Mouse (Mus musculus): ENCODE measurements around the gene Rnf152.

The Rnf152 gene

GRCm38 (mm10) chr1:105356291-105357011, at the start of gene Rnf152:
Gene Rnf152 (minus strand): TSS chr1:105356710.
- no peak for DNase-seq (ENCODE audit: low spot score)

DNA sequence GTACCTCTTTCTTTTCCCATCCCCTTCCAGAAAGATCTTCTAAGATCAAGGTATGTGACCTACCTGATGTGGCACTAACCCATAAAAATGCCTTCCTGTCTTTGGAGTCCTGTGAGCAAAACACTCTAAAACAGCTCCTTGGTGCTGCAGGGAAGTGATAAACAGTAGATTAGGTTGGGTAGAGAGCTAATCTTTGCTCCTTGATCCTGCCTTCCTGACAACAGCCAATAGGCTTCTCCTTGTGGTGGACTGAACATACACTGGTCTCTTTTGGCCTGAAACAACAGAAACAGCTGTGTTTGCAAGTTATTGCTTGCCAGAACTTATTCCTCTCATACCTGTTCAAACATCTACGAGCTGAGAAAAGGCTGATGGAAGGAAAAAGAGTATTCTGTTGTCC, 46.3 kb upstream of the Rnf152 start:
- no peak for DNase-seq (ENCODE audit: low spot score)

DNA sequence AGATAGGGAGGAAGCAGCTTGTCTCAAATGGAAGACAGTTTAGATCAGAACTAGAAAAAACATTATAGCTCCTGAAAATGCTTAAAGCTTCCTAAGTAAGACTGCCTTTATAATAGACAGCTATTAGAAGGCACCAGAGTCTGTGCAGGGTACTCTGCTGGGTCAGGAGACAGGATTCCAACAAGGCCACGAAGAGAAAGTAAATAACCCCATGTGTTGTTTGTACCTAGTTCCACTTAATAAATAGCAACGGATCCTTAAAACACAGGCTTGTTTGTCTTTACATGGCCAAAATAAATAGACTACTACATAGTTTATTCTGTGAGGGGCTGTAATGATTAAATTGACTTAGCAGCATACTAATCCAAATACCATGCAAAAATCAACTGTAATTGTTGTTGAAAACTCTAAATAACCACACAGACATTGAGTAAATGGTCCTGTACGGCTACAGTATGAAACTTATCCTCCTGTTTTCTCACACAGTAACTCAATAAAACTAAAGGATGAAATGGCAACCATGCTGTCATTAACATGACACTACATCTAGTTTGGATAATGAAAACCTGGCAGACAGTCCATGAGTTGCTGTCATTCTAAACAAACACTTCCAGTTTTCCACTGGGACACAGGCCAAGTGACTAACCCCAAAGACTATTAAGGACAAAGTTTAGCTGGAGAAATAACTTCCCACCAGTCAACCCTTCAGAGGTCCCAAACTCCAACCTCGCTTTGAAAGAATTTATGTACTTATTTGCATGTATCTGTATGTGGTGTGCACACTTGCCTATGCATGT, 27.8 kb upstream of the Rnf152 start:
- no peak for DNase-seq (ENCODE audit: low spot score)

DNA sequence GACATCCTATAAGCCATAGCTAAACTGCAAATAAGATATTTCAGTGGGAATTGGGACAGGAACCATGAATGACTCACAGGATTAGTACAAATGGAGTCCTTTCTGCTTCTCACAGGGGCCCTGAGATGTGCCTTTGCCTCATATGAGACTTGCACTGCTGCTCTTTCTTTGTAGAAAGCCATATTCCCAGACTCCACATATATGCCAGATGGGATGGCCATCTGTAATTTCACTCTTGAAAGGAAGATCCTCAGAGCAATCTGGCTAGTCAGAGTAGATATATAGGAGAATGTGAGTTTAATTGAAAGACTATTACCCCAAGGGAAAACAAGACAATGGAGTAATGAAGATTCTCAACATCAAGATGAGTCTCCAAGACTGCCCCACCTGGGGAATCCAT, 21.0 kb upstream of the Rnf152 start:
- peak; percentile 15 for DNase-seq (ENCODE audit: low spot score)

GRCm38 (mm10) chr1:105374618-105375017, 18.1 kb upstream of the Rnf152 start:
- DNase-seq (ENCODE audit: low spot score), result no peak

GRCm38 (mm10) chr1:105362701-105363100, 6.2 kb upstream of the Rnf152 start:
- DNase-seq (ENCODE audit: low spot score), result no peak

DNA sequence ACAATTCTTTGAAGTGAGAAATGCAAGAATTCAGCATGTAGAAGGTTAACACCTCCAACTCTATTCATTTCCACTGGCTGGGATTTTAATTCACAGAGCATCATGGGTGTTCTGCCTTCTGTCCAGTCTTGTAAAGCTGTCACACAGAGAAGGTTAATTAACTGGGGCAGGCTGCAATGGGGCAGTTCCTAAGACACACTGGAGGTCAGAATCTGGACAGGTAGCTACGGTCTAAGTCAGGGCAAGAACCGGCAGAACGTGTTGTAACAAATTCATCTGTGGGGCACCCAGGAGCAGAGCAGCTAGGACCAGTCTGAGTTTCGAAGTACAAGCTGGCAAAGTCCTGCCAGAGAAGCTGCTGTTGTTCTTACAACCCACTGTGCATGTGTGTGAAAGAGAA, 2.4 kb upstream of the Rnf152 start:
- DNase-seq (ENCODE audit: low spot score), result no peak

DNA sequence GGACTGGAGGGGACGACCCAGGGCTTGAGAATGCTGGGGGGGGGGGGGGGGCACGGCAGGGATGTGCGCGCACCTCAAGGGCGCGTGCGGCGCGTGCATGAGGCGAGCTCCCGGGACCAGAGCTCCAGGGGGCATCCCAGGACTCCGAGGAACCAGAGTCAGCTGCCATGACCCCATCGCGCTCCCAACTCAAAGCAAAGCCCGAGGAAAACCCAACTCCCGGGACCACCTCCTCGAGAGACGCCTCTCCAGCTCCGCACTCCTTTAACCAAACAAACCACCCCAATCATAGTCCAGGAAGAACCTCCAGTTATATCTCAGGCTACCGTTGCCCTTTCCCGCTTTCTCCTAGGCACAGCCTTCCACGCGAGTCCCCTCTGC, 610 bp downstream of the Rnf152 start:
- DNase-seq (ENCODE audit: low spot score), result no peak

DNA sequence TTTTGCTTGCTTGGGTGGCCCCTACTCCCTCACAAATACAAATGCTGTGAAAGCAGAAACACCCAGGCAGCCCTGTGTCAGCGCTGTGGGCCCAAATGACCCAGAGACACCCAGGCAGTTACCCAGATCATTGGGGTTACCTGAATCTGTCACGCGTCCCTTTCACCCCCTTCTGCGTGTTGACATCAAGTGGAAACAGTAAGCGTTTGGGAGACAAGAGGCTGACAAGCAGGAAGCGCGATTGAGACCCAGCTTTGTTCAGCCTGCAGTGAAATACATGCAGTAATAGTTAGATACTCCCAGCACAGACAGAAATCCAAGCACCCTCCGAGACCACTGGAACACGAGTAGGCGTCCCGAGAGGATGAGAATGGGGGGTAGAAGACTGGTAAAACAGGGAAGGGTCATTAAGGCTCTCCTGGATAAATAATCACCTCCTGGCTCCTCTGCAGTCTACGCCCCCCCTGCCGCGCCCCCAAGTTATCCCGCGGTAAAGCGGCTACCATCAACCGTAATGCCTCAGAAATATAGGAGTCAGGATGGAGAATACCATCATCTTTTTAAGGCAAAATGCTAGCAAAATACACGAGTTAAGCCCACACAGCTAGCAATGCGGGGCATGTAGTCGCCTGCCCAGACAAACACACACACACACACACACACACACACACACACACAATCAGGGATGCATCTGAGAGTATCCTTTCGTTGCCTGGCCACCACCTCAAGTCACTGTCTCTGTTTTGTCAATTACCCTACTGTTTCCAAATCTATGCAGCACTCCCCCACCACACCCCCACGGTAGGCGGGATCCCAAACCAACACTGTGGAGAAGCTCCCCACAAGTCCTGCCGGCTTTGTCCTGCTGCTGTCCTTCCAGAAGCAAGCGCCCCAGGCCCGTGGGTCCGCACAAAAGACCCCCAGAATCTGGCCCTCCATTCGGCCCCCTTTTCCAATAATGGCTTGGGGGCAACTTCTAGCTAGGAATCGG, 1.3 kb downstream of the Rnf152 start:
- DNase-seq (ENCODE audit: low spot score), result no peak

DNA sequence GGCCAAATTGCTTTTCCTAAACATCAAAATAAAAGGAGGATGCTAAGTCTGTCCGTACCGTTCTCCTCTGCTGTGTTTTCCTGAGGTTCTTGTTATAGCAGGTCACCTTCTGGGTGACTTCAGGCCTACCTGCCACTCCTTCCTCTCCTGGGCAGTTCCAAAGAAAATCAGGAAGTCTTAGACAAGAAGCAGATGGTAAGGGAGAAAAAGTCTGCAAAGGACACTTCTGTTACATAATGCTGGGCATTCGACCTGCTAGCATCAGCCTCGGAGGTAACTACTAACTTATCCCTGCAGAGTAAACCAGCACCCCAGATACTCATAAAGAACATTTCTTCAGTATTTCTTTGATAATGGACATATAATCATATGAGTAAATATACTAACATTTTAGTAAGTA, 4.7 kb downstream of the Rnf152 start:
- no peak for DNase-seq (ENCODE audit: low spot score)

DNA sequence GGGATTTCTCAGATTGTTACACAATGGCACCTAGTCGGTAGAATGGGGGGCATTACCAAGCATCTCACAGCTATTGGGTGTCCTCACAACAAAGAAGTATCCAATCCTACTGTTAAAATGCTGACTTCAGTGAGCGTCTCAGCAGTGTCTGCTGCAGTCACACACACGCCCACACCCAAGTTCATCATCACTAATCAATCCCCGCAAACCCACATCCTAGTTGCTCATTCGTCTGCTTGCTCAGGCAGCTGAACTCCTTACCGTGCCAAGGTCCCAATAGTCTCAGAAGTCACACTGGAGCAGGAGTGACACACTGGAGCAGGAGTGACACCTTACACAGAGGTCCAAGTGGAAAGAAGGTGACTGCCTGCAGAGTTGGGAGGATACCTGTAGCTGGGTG, 14.2 kb downstream of the Rnf152 start:
- DNase-seq (ENCODE audit: low spot score), result no peak

- no peak for DNase-seq (ENCODE audit: low spot score)
Observed at GRCm38 (mm10) chr1:105340943-105341342, 15.6 kb downstream of the Rnf152 start.

DNA sequence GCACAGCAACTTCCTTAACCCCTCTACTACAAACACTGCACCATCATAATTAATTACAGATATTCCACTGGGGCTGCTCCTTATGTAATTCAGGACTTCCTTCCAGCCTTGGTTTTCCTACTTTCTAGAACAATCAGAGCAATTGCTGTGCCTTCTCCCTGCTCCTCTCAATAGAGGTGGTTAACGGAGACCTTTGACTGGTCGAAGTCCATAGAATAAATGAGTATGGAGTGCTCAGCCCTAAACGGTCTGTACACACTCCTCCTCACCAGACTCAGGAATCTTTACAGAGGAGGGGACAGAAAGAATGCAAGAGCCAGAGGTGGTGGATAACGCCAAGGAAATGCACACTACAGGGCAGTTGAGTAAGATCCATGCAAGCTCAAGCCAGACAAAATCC, 19.1 kb downstream of the Rnf152 start:
- no peak for DNase-seq (ENCODE audit: low spot score)

- DNase-seq (ENCODE audit: low spot score), result no peak
Observed at GRCm38 (mm10) chr1:105336096-105336495, 20.4 kb downstream of the Rnf152 start.

GRCm38 (mm10) chr1:105332087-105332731, 24.3 kb downstream of the Rnf152 start:
- DNase-seq (ENCODE audit: low spot score), result no peak

DNA sequence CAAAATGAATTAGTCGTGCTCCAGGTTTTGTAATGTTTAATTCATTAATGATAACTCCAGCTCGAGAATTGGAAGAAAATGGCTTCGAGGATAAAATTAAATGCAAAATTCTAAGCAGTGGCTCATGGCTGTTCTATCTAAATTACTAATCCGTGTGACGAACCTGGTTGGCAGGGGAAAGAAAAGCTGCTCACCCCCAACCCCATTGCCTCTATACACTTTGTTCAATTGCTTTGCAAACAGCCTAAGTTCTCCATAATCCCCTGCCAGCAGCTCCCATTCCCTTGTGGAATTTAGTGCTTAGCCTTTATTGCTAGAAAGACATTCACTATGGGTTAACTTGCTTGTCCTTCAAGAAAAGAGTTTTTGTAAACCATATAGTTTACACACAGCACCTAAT, 24.9 kb downstream of the Rnf152 start:
- DNase-seq (ENCODE audit: low spot score), result no peak

DNA sequence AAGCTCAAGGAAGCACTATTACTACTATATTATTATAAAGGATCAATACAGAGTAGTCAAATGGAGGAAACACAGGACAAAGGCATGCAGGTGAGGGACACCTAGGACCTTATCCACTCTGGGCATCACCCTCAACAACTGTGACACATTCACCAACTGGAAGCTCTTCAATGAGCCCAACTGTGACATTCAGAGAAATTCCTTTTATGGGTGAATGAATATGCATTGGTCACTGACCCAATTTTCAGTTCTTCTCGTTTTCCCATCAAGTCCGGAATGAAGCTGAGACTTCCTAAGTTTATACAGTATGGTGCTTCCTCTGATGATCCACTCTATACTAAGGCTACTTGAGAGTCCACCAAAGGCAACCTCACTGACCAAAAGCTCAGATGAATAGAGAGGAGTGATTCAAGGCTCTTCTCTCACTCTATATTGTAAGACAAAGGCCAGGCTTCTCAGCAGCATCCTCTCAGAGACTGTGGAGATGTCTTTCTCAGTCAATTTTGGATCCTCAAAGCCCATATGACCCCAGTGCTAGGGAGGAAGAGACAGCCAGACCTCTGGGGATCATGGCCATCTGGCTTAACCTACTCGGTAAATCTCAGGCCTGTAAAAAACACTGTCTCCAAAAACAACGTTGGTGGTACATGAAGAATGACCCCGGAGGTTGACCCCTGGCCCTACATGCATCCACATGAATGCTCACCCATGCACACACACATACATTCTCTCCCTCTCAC, 25.8 kb downstream of the Rnf152 start:
- DNase-seq (ENCODE audit: low spot score), result no peak

GRCm38 (mm10) chr1:105327789-105328188, 28.7 kb downstream of the Rnf152 start:
- no peak for DNase-seq (ENCODE audit: low spot score)

DNA sequence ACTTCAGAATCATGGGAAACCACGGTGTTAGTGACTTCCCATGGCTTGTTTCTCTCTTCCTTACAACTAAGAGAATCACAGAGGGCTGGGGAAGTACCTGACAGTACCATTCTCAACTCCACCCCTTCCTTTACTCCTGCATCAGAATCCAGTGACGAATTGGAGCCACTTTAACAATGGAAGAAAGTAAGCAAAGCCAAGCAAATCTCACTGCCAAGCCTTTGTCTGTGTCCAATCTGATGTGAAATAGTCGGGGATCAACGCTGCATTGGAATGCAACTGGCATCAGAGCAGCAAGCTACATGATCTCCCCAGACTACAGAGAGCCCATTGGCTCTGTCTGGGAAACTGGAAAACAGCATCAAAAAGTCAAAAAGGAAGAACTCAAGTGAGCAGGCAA, 31.9 kb downstream of the Rnf152 start:
- DNase-seq (ENCODE audit: low spot score), result no peak

DNA sequence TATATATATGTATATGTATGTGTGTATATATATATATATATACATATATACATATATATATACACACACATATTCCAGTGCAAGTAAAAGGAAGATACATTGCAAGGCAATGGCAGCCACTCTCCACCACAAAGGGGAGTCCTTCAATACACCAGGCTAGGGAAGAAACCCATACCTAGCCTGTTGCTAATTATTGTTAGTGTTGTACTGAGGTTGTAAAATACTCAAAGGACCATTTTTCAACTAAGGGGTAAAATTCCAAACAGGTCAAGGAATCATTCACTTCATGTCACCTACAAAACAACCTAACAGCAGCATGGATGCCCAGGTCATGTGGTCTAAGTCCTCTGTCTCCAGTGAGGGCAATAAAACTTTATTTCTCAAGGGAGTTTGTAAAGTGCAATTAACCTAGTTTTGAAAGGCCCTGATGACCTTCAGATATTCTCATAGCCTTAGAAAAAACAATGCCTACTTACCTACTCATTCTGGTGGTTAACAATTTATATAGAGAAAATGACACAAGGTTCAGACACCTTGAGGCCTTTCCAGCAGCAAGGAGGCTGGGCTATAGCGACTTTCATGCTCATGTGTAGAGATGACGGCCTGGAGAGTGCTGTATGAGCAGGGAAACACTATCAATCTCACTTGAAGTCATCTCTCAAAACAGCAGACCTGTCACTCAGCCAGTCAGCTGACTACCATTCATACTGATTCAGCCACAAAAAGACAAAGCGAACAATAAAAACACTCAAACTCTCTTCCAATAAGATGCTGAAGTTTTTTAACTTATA, 42.3 kb downstream of the Rnf152 start:
- no peak for DNase-seq (ENCODE audit: low spot score)

DNA sequence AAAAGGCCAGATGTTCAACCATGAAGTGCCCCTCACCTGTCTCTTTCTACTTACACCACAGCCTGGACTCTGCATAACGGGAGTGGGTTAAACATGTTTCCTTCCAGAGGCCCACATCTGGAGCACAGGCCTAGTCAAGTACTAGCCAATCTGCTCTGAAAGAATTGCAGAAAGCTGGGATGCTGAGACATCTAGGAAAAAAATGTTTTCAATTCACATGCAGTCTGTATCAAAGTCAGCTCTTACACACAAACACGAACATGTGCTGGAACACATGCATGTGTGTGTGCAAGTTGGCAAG, 44.0 kb downstream of the Rnf152 start:
- no peak for DNase-seq (ENCODE audit: low spot score)

All from layer of hippocampus, adult 9-10 months (tissue).